12 mouse cellular contexts compared by ENCODE assay signal in the genomic region with DNA sequence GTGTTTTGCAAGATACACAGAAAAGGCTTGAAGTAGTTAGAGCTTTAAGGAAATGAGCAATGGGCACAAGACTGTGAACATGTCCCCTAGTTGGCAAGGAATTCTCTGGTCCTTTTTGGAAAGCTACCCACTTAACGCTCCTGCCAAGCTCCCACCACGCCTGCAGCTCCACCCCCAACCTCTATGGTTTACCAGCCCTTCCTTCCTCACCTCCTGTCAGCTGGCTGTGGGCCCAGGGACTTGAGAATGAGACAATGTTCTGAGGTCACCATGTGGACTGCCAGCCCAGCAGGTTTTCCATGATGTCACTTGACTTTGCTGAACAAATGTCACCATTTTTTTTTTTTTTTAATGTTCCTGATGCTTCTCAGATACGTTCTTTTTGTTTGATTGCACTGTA. TPM values are rescaled to one million over a fixed set of nuclear protein-coding genes. Genes with fewer than 3 reads are reported as not detected.
DNase-seq lines count a peak whose midpoint lies in the region; ATAC-seq lines count a peak whose summit lies in the region.
"Had no signal": no experiment of that assay in that cellular context is flagged by ENCODE, and none has a peak within 500 bp of the region (broad histone marks: within the 10 kb centered on the region; RNA-seq: fewer than 3 reads in every experiment).

No protein-coding gene starts in this region.

- no peak overlapping the region for H3K4me3 ChIP-seq in embryonic facial prominence, embryonic 14.5 days (ENCODE audit: low read depth, low read length)
- no peak overlapping the region for H3K4me3 ChIP-seq in embryonic facial prominence, embryonic 10.5 days
- no peak overlapping the region for H3K4me3 ChIP-seq in midbrain, embryonic 16.5 days (ENCODE audit: low read depth, low read length)
- H3K4me3 ChIP-seq: embryonic facial prominence, embryonic 12.5 days; liver, embryonic 15.5 days had no signal

- DNase-seq in embryonic facial prominence, embryonic 14.5 days (ENCODE audit: low spot score): peak; percentile 81
- no peak for DNase-seq in embryonic facial prominence, embryonic 10.5 days (ENCODE audit: low spot score)
- peak; percentile 63 for DNase-seq in urinary bladder, postnatal 14 days (ENCODE audit: low spot score)
- DNase-seq in urinary bladder, postnatal 10 days (ENCODE audit: low spot score): no peak
- DNase-seq in heart, adult 9 months (ENCODE audit: low spot score in 2 of 2): peak; percentile 81 to 88
- peak; percentile 30 to 45 for DNase-seq in layer of hippocampus, postnatal 36 days
- peak; percentile 61 to 70 for DNase-seq in right cerebral cortex, postnatal 10 days (ENCODE audit: low spot score in 2 of 2)

- no peaks in the 10 kb centered on the region for H3K9me3 ChIP-seq in embryonic facial prominence, embryonic 14.5 days (ENCODE audit: control insufficient read depth, low read length)
- H3K9me3 ChIP-seq in embryonic facial prominence, embryonic 10.5 days: no peaks in the 10 kb centered on the region
- no peaks in the 10 kb centered on the region for H3K9me3 ChIP-seq in midbrain, embryonic 16.5 days (replicated peaks; ENCODE audit: control insufficient read depth, low read length, poor library complexity, severe bottlenecking)
- H3K9me3 ChIP-seq: embryonic facial prominence, embryonic 12.5 days; liver, embryonic 15.5 days had no signal

- no peaks in the 10 kb centered on the region for H3K4me1 ChIP-seq in embryonic facial prominence, embryonic 14.5 days (ENCODE audit: control insufficient read depth, insufficient read depth, low read length)
- peaks cover 5% of the 10 kb centered on the region; the same call in 1 of the 2 replicates for H3K4me1 ChIP-seq in embryonic facial prominence, embryonic 10.5 days
- H3K4me1 ChIP-seq in midbrain, embryonic 16.5 days (ENCODE audit: control insufficient read depth, insufficient read depth, low read length): no peaks in the 10 kb centered on the region
- H3K4me1 ChIP-seq: embryonic facial prominence, embryonic 12.5 days; liver, embryonic 15.5 days had no signal

- no peaks in the 10 kb centered on the region for H3K36me3 ChIP-seq in embryonic facial prominence, embryonic 14.5 days (ENCODE audit: control insufficient read depth, insufficient read depth, low read length)
- H3K36me3 ChIP-seq in embryonic facial prominence, embryonic 10.5 days (replicated peaks): no peaks in the 10 kb centered on the region
- H3K36me3 ChIP-seq in midbrain, embryonic 16.5 days (ENCODE audit: control insufficient read depth, insufficient read depth, low read length): no peaks in the 10 kb centered on the region
- H3K36me3 ChIP-seq: embryonic facial prominence, embryonic 12.5 days; liver, embryonic 15.5 days had no signal

- no peak overlapping the region for H3K9ac ChIP-seq in embryonic facial prominence, embryonic 14.5 days (ENCODE audit: low read depth, low read length)
- no peak overlapping the region for H3K9ac ChIP-seq in midbrain, embryonic 16.5 days (ENCODE audit: low read depth, low read length)
- H3K9ac ChIP-seq: embryonic facial prominence, embryonic 12.5 days; liver, embryonic 15.5 days had no signal

- no peak overlapping the region for H3K27ac ChIP-seq in embryonic facial prominence, embryonic 14.5 days (replicated peaks; ENCODE audit: low read depth, low read length)
- no peak overlapping the region for H3K27ac ChIP-seq in embryonic facial prominence, embryonic 10.5 days (replicated peaks)
- H3K27ac ChIP-seq in midbrain, embryonic 16.5 days (ENCODE audit: low read length): no peak overlapping the region
- H3K27ac ChIP-seq: embryonic facial prominence, embryonic 12.5 days; liver, embryonic 15.5 days had no signal

- H3K4me2 ChIP-seq in embryonic facial prominence, embryonic 14.5 days (ENCODE audit: low read depth, low read length): no peak overlapping the region
- H3K4me2 ChIP-seq in midbrain, embryonic 16.5 days (ENCODE audit: low read length): no peak overlapping the region
- H3K4me2 ChIP-seq: embryonic facial prominence, embryonic 12.5 days; liver, embryonic 15.5 days had no signal

- ATAC-seq in embryonic facial prominence, embryonic 14.5 days (ENCODE audit: low read depth): no peak
- ATAC-seq in midbrain, embryonic 16.5 days: no peak

- no peaks in the 10 kb centered on the region for H3K27me3 ChIP-seq in embryonic facial prominence, embryonic 14.5 days (replicated peaks; ENCODE audit: control insufficient read depth, insufficient read depth, low read length)
- H3K27me3 ChIP-seq in embryonic facial prominence, embryonic 10.5 days (replicated peaks; ENCODE audit: low read depth, poor library complexity, severe bottlenecking): no peaks in the 10 kb centered on the region; the same call in 1 of the 2 replicates
- no peaks in the 10 kb centered on the region for H3K27me3 ChIP-seq in midbrain, embryonic 16.5 days (ENCODE audit: control insufficient read depth, insufficient read depth, low read depth, low read length)
- H3K27me3 ChIP-seq: embryonic facial prominence, embryonic 12.5 days had no signal

- WGBS in embryonic facial prominence, embryonic 14.5 days: 43% methylated on average over 3 of the region's 3 CpGs
- 69% methylated on average over 3 of the region's 3 CpGs for WGBS in embryonic facial prominence, embryonic 10.5 days
- 44% methylated on average over 3 of the region's 3 CpGs for WGBS in midbrain, embryonic 16.5 days

RNA-seq across cellular contexts. Expression of gene Ubtf, which starts 19.0 kb away (rescaled TPM):
- 73.3 and 83.9 TPM in 2 replicates for polyA plus RNA-seq in embryonic facial prominence, embryonic 14.5 days (2014; fragmentation: Nextera tagmentation; extraction: Ambion mirVana)
- 94.2 and 96.3 TPM in 2 replicates for polyA plus RNA-seq in embryonic facial prominence, embryonic 10.5 days (2016; fragmentation: Nextera tagmentation; extraction: Ambion mirVana)
- 100 to 1,000 TPM; 127 to 128 TPM for total RNA-seq in layer of hippocampus, postnatal 36 days (2021)
- polyA plus RNA-seq in midbrain, embryonic 16.5 days (2015; fragmentation: Nextera tagmentation; extraction: Ambion mirVana): 70.1 and 85.2 TPM in 2 replicates

RNA-seq across cellular contexts. Expression of gene Slc4a1, which starts 27.4 kb away (rescaled TPM):
- 6.0 and 6.8 TPM in 2 replicates for polyA plus RNA-seq in embryonic facial prominence, embryonic 14.5 days (2014; fragmentation: Nextera tagmentation; extraction: Ambion mirVana)
- polyA plus RNA-seq in embryonic facial prominence, embryonic 10.5 days (2016; fragmentation: Nextera tagmentation; extraction: Ambion mirVana): 29.7 and 33.8 TPM in 2 replicates
- under 1 TPM; 0.10 to 0.15 TPM for total RNA-seq in layer of hippocampus, postnatal 36 days (2021)
- polyA plus RNA-seq in midbrain, embryonic 16.5 days (2015; fragmentation: Nextera tagmentation; extraction: Ambion mirVana): 2.3 and 3.5 TPM in 2 replicates
- polyA plus RNA-seq: C2C12; testis, adult 2 months had no signal

RNA-seq across cellular contexts. Expression of gene Atxn7l3, which starts 42.1 kb away (rescaled TPM):
- 19.5 and 20.8 TPM in 2 replicates for polyA plus RNA-seq in embryonic facial prominence, embryonic 14.5 days (2014; fragmentation: Nextera tagmentation; extraction: Ambion mirVana)
- 15.6 and 18.2 TPM in 2 replicates for polyA plus RNA-seq in embryonic facial prominence, embryonic 10.5 days (2016; fragmentation: Nextera tagmentation; extraction: Ambion mirVana)
- total RNA-seq in layer of hippocampus, postnatal 36 days (2021): 100 to 1,000 TPM; 172 to 173 TPM
- polyA plus RNA-seq in midbrain, embryonic 16.5 days (2015; fragmentation: Nextera tagmentation; extraction: Ambion mirVana): 28.3 and 28.9 TPM in 2 replicates

RNA-seq across cellular contexts. Expression of gene Tmub2, which starts 53.8 kb away (rescaled TPM):
- 49.8 and 55.9 TPM in 2 replicates for polyA plus RNA-seq in embryonic facial prominence, embryonic 14.5 days (2014; fragmentation: Nextera tagmentation; extraction: Ambion mirVana)
- polyA plus RNA-seq in embryonic facial prominence, embryonic 10.5 days (2016; fragmentation: Nextera tagmentation; extraction: Ambion mirVana): 45.2 and 46.2 TPM in 2 replicates
- total RNA-seq in layer of hippocampus, postnatal 36 days (2021): 10 to 100 TPM; 64.2 to 64.8 TPM
- 72.8 and 78.5 TPM in 2 replicates for polyA plus RNA-seq in midbrain, embryonic 16.5 days (2015; fragmentation: Nextera tagmentation; extraction: Ambion mirVana)

RNA-seq across cellular contexts. Expression of gene Rundc3a, which starts 54.6 kb away (rescaled TPM):
- polyA plus RNA-seq in embryonic facial prominence, embryonic 14.5 days (2014; fragmentation: Nextera tagmentation; extraction: Ambion mirVana): 7.1 and 7.8 TPM in 2 replicates
- polyA plus RNA-seq in embryonic facial prominence, embryonic 10.5 days (2016; fragmentation: Nextera tagmentation; extraction: Ambion mirVana): 10.0 and 11.9 TPM in 2 replicates
- total RNA-seq in layer of hippocampus, postnatal 36 days (2021): 100 to 1,000 TPM; 455 to 507 TPM
- polyA plus RNA-seq in midbrain, embryonic 16.5 days (2015; fragmentation: Nextera tagmentation; extraction: Ambion mirVana): 151 and 155 TPM in 2 replicates

Comparison
In these comparisons a context has a peak if more than half of its experiments do, and no peak if none do; other contexts are left out.
1. DNase-seq: peak in embryonic facial prominence, embryonic 14.5 days (single experiment), urinary bladder, postnatal 14 days (single experiment), heart, adult 9 months (2 of 2), layer of hippocampus, postnatal 36 days (2 of 2) and right cerebral cortex, postnatal 10 days (2 of 2); none in embryonic facial prominence, embryonic 10.5 days (single experiment) and urinary bladder, postnatal 10 days (single experiment).